Mouse (Mus musculus): ENCODE data around the gene Gys1. TPM values are rescaled to one million over a fixed set of nuclear protein-coding genes. Genes with fewer than 3 reads are reported as not detected.
A peak's percentile ranks its signal among the peaks of the same experiment; 100 is the strongest.

The Gys1 gene
- polyA plus RNA-seq, 1 experiment from 2014 or later = 45.2 TPM

- Histone ChIP-seq H3K9ac (replicated peaks) (peak overlapping the region; percentile 56), H3K4me2 (peak overlapping the region; percentile 63), H3K36me3 (no peaks in the 10 kb centered on the region), H3K27me3 (peaks cover 68% of the 10 kb centered on the region), H3K4me1 (replicated peaks) (peaks cover 9% of the 10 kb centered on the region; the same call in 1 of the 2 replicates), H3K4me3 (replicated peaks) (peak overlapping the region; percentile 44), H3K9me3 (0 out of 2 replicates have a peak, but pooled peaks cover 5% of the 10 kb centered on the region), H3K27ac (no peak overlapping the region)
- no peak for ATAC-seq (ENCODE audit: insufficient number of reproducible peaks, insufficient read depth, low FRiP score, low TSS enrichment, low read depth)
- WGBS = 1% methylated on average over 97 of the region's 114 CpGs
These were observed 28.2 kb upstream of the Gys1 start for GRCm38 (mm10) chr7:45406157-45407156.

GRCm38 (mm10) chr7:45407836-45408235 is 26.8 kb upstream of the Gys1 start:
- no peak overlapping the region for H3K4me2 ChIP-seq

DNA sequence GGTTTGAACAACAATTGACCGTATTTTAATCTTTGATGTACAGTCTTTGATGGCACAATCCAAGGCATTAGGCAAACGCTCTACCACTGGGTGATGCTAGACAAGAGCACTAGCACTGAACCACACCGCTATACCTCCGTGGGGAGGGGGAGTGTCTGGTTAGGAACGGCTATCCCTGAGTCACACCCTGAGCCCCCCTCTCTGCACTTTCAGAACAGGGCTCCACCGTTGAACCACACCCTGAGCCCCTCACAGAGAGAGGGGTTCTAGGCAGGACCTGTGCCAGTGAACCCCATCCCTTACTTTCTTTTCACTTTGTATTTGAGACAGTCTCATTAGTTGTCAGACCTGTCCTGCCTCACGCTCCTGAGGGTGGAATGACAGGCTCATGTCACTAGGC is 26.3 kb upstream of the Gys1 start:
- no peak overlapping the region for H3K9ac ChIP-seq (replicated peaks)
- no peak overlapping the region for H3K4me3 ChIP-seq (replicated peaks)
- H3K36me3 ChIP-seq = no peaks in the 10 kb centered on the region
- peaks cover 13% of the 10 kb centered on the region for H3K4me1 ChIP-seq (replicated peaks)
- no peak overlapping the region for H3K27ac ChIP-seq
- 0 out of 2 replicates have a peak, but pooled peaks cover 5% of the 10 kb centered on the region for H3K9me3 ChIP-seq
- ATAC-seq (ENCODE audit: insufficient number of reproducible peaks, insufficient read depth, low FRiP score, low TSS enrichment, low read depth) = no peak
- H3K27me3 ChIP-seq = peaks cover 86% of the 10 kb centered on the region
- WGBS = 72% methylated on average over 7 of the region's 7 CpGs
- no peak overlapping the region for H3K4me2 ChIP-seq

More at GRCm38 (mm10) chr7:45407836-45408235, 26.8 kb upstream of the Gys1 start:
- H3K36me3 ChIP-seq = no peaks in the 10 kb centered on the region
- no peak for ATAC-seq (ENCODE audit: insufficient number of reproducible peaks, insufficient read depth, low FRiP score, low TSS enrichment, low read depth)
- 82% methylated on average over 10 of the region's 10 CpGs for WGBS
- H3K9ac ChIP-seq (replicated peaks) = no peak overlapping the region
- H3K9me3 ChIP-seq = 0 out of 2 replicates have a peak, but pooled peaks cover 5% of the 10 kb centered on the region
- no peak overlapping the region for H3K27ac ChIP-seq
- no peak overlapping the region for H3K4me3 ChIP-seq (replicated peaks)
- peaks cover 80% of the 10 kb centered on the region for H3K27me3 ChIP-seq
- H3K4me1 ChIP-seq (replicated peaks) = peaks cover 9% of the 10 kb centered on the region; the same call in 1 of the 2 replicates

DNA sequence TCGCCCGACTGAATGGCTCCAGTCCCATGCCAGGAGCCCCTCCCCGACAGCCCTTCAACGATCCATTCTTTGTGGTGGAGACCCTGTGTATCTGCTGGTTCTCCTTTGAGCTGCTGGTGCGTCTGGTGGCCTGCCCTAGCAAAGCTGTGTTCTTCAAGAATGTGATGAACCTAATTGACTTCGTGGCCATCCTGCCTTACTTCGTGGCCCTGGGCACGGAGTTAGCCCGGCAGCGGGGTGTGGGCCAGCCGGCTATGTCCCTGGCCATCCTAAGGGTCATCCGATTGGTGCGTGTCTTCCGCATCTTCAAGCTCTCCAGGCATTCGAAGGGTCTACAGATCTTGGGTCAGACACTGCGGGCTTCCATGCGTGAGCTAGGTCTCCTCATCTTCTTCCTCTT is 25.7 kb upstream of the Gys1 start:
- Histone ChIP-seq H3K4me1 (replicated peaks) (peaks cover 19% of the 10 kb centered on the region), H3K9ac (replicated peaks) (no peak overlapping the region), H3K36me3 (no peaks in the 10 kb centered on the region), H3K27ac (no peak overlapping the region), H3K4me3 (replicated peaks) (no peak overlapping the region), H3K27me3 (peaks cover 92% of the 10 kb centered on the region), H3K4me2 (no peak overlapping the region), H3K9me3 (0 out of 2 replicates have a peak, but pooled peaks cover 5% of the 10 kb centered on the region)
- 86% methylated on average over 17 of the region's 17 CpGs for WGBS
- no peak for ATAC-seq (ENCODE audit: insufficient number of reproducible peaks, insufficient read depth, low FRiP score, low TSS enrichment, low read depth)

- no peak for ATAC-seq (ENCODE audit: insufficient number of reproducible peaks, insufficient read depth, low FRiP score, low TSS enrichment, low read depth)
- no peaks in the 10 kb centered on the region for H3K36me3 ChIP-seq
- H3K4me3 ChIP-seq (replicated peaks) = no peak overlapping the region
- H3K27ac ChIP-seq = no peak overlapping the region
- no peak overlapping the region for H3K4me2 ChIP-seq
- no peak overlapping the region for H3K9ac ChIP-seq (replicated peaks)
- 80% methylated on average over 8 of the region's 8 CpGs for WGBS
- H3K9me3 ChIP-seq = 0 out of 2 replicates have a peak, but pooled peaks cover 5% of the 10 kb centered on the region
- H3K27me3 ChIP-seq = peaks cover 98% of the 10 kb centered on the region
- peaks cover 25% of the 10 kb centered on the region for H3K4me1 ChIP-seq (replicated peaks)
These were observed 25.0 kb upstream of the Gys1 start for GRCm38 (mm10) chr7:45409497-45410163.

- 0 out of 2 replicates have a peak, but pooled peaks cover under 1% of the 10 kb centered on the region for H3K9me3 ChIP-seq
- peaks cover 99% of the 10 kb centered on the region for H3K27me3 ChIP-seq
These were observed 22.2 kb upstream of the Gys1 start for GRCm38 (mm10) chr7:45412421-45412820.

DNA sequence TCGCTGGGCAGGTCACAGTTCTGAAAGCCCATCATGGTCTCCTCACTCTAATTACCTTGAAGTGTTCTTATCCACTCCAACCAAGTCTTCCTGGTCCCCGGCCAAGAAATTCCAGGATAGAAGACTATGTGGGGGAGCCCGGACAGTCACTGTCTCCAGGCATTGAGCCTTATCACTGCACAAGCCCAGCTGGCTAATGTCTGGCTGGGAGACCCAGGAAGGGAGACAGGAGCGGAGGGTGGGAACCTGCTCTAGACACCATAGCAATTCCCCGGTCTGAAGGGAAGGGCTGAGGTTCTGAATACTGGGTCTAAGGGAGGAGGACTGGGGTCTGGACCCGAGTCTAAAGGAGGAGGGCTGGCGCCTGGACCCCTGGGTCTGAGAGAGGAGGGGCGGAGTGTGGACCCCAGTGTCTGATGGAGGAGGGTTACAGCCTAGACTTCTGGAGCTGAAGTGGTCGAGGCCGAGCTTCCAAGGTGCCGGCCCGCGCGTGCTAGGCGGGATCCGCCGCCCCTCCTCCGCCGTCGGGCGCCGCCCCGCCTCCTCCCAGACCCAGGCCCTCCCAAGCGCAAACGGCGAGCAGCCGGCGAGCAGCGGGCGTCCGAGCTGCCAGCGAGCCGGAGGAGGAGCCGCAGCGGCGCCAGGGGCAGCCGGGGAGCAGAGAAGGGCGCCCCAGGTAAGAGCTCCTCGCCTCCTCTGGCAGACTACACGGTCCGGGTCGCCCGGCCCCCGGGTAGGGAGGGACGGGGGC is 21.4 kb upstream of the Gys1 start, which contains the start of gene Ntf5:
Ntf5 (plus strand) TSS at position 583 of the 751 bp plus-strand sequence.
- peak within 1 kb of the TSS; percentile 58 for H3K4me3 ChIP-seq (replicated peaks)
- H3K27me3 ChIP-seq = peaks cover 99% of the 10 kb centered on the region
- H3K9me3 ChIP-seq = no peaks in the 10 kb centered on the region
- peak within 1 kb of the TSS; percentile 84 for H3K4me2 ChIP-seq
- WGBS = 2% methylated on average over 42 of the region's 45 CpGs
- peak; percentile 47 for ATAC-seq (ENCODE audit: insufficient number of reproducible peaks, insufficient read depth, low FRiP score, low TSS enrichment, low read depth)
- H3K9ac ChIP-seq (replicated peaks) = peak within 1 kb of the TSS; percentile 68
- peak within 1 kb of the TSS; percentile 41; the same call in 1 of the 2 replicates for H3K27ac ChIP-seq
- H3K36me3 ChIP-seq = no peaks in the 10 kb centered on the region
- H3K4me1 ChIP-seq (replicated peaks) = peaks cover 34% of the 10 kb centered on the region

More at GRCm38 (mm10) chr7:45412421-45412820, 22.2 kb upstream of the Gys1 start:
- WGBS = 82% methylated on average over 2 of the region's 2 CpGs
- Histone ChIP-seq H3K27ac (no peak overlapping the region), H3K4me1 (replicated peaks) (peaks cover 25% of the 10 kb centered on the region), H3K9ac (replicated peaks) (no peak overlapping the region), H3K4me2 (no peak overlapping the region), H3K4me3 (replicated peaks) (no peak overlapping the region), H3K36me3 (no peaks in the 10 kb centered on the region)
- ATAC-seq (ENCODE audit: insufficient number of reproducible peaks, insufficient read depth, low FRiP score, low TSS enrichment, low read depth) = no peak

DNA sequence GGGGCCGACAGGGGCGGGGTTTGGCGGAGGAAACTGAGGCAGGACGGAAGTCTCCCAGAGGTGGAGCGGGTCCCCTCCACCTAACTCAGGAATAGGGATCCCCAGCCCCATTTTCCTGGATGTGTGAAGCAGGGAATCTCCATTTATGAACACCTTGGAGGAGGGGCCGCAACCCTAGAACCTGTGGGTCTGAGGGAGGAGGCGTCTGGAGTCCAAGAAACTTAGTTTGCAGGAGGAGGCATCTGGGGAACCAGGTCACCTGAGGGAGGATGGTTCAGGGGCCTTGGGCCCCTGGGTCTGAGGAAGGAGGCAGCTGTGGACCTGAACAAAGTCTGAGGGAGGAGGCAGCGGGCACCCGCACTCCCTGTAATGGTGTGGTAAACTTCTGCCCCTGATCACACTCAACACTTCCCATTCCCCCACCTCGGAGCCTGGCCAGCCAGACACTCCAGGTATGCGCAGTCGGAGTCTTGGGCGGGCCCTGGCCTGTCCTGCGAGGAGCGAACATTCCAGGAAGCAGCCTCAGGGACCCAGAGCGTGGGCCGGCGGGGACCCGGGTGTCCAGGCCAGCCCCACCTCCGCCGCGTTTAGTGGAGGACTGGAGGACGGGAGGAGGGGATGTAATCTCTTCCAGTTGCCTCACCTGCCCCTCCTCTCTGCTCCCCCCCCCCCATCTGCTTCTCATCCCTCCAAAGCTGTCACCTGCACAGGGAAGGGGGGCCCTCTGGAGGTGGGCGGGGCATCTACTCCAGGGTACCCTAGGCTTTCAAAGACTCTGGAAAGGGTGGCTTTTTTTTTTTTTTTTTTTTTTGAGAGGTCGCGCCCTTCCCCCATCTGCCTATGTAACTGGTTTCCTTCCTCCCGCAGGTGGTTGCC is 20.5 kb upstream of the Gys1 start:
- peak overlapping the region; percentile 41; the same call in 1 of the 2 replicates for H3K27ac ChIP-seq
- 0 out of 2 replicates have a peak, but pooled peaks have one; percentile 7 for ATAC-seq (ENCODE audit: insufficient number of reproducible peaks, insufficient read depth, low FRiP score, low TSS enrichment, low read depth)
- peaks cover 36% of the 10 kb centered on the region for H3K4me1 ChIP-seq (replicated peaks)
- H3K4me3 ChIP-seq (replicated peaks) = peak overlapping the region; percentile 58
- peaks cover 99% of the 10 kb centered on the region for H3K27me3 ChIP-seq
- no peaks in the 10 kb centered on the region for H3K9me3 ChIP-seq
- peak overlapping the region; percentile 84 for H3K4me2 ChIP-seq
- under 1% methylated on average over 27 of the region's 27 CpGs for WGBS
- peak overlapping the region; percentile 68 for H3K9ac ChIP-seq (replicated peaks)
- H3K36me3 ChIP-seq = no peaks in the 10 kb centered on the region

DNA sequence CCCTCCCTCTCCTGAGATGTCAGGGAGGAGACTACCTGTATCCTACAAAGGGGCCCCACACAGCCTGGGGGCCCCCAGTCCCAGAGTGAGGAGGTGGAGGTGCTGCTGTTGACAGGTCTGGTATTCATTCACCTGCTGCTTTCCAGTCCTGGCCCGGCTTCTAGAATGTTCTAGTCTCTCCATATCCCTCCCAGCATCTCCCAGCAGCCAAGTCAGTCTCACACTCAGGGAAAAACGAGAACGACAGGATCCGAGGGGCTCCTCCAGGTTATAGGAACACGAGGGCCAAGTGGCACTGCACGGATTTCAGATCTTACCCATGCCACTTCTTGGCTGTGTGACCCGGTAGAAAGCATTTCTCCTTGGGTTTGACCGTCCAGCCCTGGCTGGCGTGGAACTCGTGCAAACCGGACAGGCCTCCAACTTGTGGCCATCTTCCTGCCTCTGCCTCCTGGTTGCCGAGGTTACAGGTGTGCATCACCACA is 19.9 kb upstream of the Gys1 start:
- 42% methylated on average over 12 of the region's 12 CpGs for WGBS

More for the DNA sequence above, 19.9 kb upstream of the Gys1 start:
- Histone ChIP-seq H3K4me2 (peak overlapping the region; percentile 84; the same call in 1 of the 2 replicates), H3K27ac (no peak overlapping the region), H3K9ac (replicated peaks) (no peak overlapping the region), H3K27me3 (peaks cover 99% of the 10 kb centered on the region), H3K9me3 (no peaks in the 10 kb centered on the region), H3K4me1 (replicated peaks) (peaks cover 38% of the 10 kb centered on the region), H3K4me3 (replicated peaks) (0 out of 2 replicates have a peak overlapping the region, but pooled peaks have one; percentile 58), H3K36me3 (no peaks in the 10 kb centered on the region)
- no peak for ATAC-seq (ENCODE audit: insufficient number of reproducible peaks, insufficient read depth, low FRiP score, low TSS enrichment, low read depth)
